Mouse (Mus musculus): ENCODE data around the gene Slc25a47. TPM values are rescaled to one million over a fixed set of nuclear protein-coding genes. Genes with fewer than 3 reads are reported as not detected.

Gene Slc25a47
- polyA plus RNA-seq, 1 experiment, result 1.2 TPM

- no peak overlapping the region for H3K4me3 ChIP-seq (replicated peaks)
- peaks cover 27% of the 10 kb centered on the region for H3K4me1 ChIP-seq
- no peak for TF ChIP-seq FLI1 (IDR thresholded peaks at IDR 0.05; ENCODE audit: low read length)
- TF ChIP-seq GATA1 (IDR thresholded peaks at IDR 0.05; ENCODE audit: borderline replicate concordance, low read length), result no peak
- H3K36me3 ChIP-seq (replicated peaks; ENCODE audit: low read length), result no peaks in the 10 kb centered on the region
- H3K9me3 ChIP-seq, result no peaks in the 10 kb centered on the region
- peaks cover 17% of the 10 kb centered on the region for H3K27me3 ChIP-seq (replicated peaks)
These were observed 17.0 kb downstream of the Slc25a47 start for GRCm38 (mm10) chr12:108852822-108853221.

- Histone ChIP-seq H3K4me3 (replicated peaks) (no peak overlapping the region), H3K9me3 (no peaks in the 10 kb centered on the region), H3K36me3 (replicated peaks; ENCODE audit: low read length) (peaks cover 18% of the 10 kb centered on the region), H3K4me1 (peaks cover 31% of the 10 kb centered on the region), H3K27me3 (replicated peaks) (peaks cover 13% of the 10 kb centered on the region)
- TF ChIP-seq GATA1 (IDR thresholded peaks at IDR 0.05; ENCODE audit: borderline replicate concordance, low read length), result no peak
- TF ChIP-seq FLI1 (IDR thresholded peaks at IDR 0.05; ENCODE audit: low read length), result no peak
These were observed 19.2 kb downstream of the Slc25a47 start for GRCm38 (mm10) chr12:108855081-108855480.

- H3K4me3 ChIP-seq (replicated peaks), result no peak overlapping the region
- no peaks in the 10 kb centered on the region for H3K9me3 ChIP-seq
- H3K27me3 ChIP-seq (replicated peaks), result peaks cover 9% of the 10 kb centered on the region
- TF ChIP-seq FLI1 (IDR thresholded peaks at IDR 0.05; ENCODE audit: low read length) (no peak), GATA1 (IDR thresholded peaks at IDR 0.05; ENCODE audit: borderline replicate concordance, low read length) (no peak)
- peaks cover 29% of the 10 kb centered on the region for H3K36me3 ChIP-seq (replicated peaks; ENCODE audit: low read length)
- peaks cover 21% of the 10 kb centered on the region for H3K4me1 ChIP-seq
These were observed 20.3 kb downstream of the Slc25a47 start for GRCm38 (mm10) chr12:108856186-108856585.

- no peaks in the 10 kb centered on the region for H3K9me3 ChIP-seq
- H3K36me3 ChIP-seq (replicated peaks; ENCODE audit: low read length), result peaks cover 38% of the 10 kb centered on the region
- H3K27me3 ChIP-seq (replicated peaks), result peaks cover 9% of the 10 kb centered on the region
These were observed 21.3 kb downstream of the Slc25a47 start for GRCm38 (mm10) chr12:108857109-108857508.

GRCm38 (mm10) chr12:108857589-108858184 lies 21.8 kb downstream of the Slc25a47 start:
- H3K4me3 ChIP-seq (replicated peaks), result no peak overlapping the region
- H3K36me3 ChIP-seq (replicated peaks; ENCODE audit: low read length), result peaks cover 44% of the 10 kb centered on the region
- peaks cover 9% of the 10 kb centered on the region for H3K27me3 ChIP-seq (replicated peaks)
- H3K9me3 ChIP-seq, result no peaks in the 10 kb centered on the region
- peaks cover 12% of the 10 kb centered on the region for H3K4me1 ChIP-seq
- TF ChIP-seq GATA1 (IDR thresholded peaks at IDR 0.05; ENCODE audit: borderline replicate concordance, low read length), result no peak
- no peak for TF ChIP-seq FLI1 (IDR thresholded peaks at IDR 0.05; ENCODE audit: low read length)

More at GRCm38 (mm10) chr12:108857109-108857508, 21.3 kb downstream of the Slc25a47 start:
- no peak for TF ChIP-seq GATA1 (IDR thresholded peaks at IDR 0.05; ENCODE audit: borderline replicate concordance, low read length)
- TF ChIP-seq FLI1 (IDR thresholded peaks at IDR 0.05; ENCODE audit: low read length), result no peak
- Histone ChIP-seq H3K4me1 (peaks cover 12% of the 10 kb centered on the region), H3K4me3 (replicated peaks) (no peak overlapping the region)

- Histone ChIP-seq H3K36me3 (replicated peaks; ENCODE audit: low read length) (peaks cover 52% of the 10 kb centered on the region), H3K4me1 (peaks cover 12% of the 10 kb centered on the region), H3K4me3 (replicated peaks) (no peak overlapping the region), H3K27me3 (replicated peaks) (peaks cover 6% of the 10 kb centered on the region), H3K9me3 (no peaks in the 10 kb centered on the region)
- TF ChIP-seq GATA1 (IDR thresholded peaks at IDR 0.05; ENCODE audit: borderline replicate concordance, low read length) (no peak), FLI1 (IDR thresholded peaks at IDR 0.05; ENCODE audit: low read length) (no peak)
These were observed 22.6 kb downstream of the Slc25a47 start for GRCm38 (mm10) chr12:108858486-108858885.

- Histone ChIP-seq H3K27me3 (replicated peaks) (no peaks in the 10 kb centered on the region), H3K9me3 (peaks cover 2% of the 10 kb centered on the region; the same call in 1 of the 2 replicates), H3K4me3 (replicated peaks) (no peak overlapping the region), H3K36me3 (replicated peaks; ENCODE audit: low read length) (peaks cover 100% of the 10 kb centered on the region), H3K4me1 (peaks cover 3% of the 10 kb centered on the region; the same call in 1 of the 2 replicates)
- TF ChIP-seq GATA1 (IDR thresholded peaks at IDR 0.05; ENCODE audit: borderline replicate concordance, low read length), result no peak
- TF ChIP-seq FLI1 (IDR thresholded peaks at IDR 0.05; ENCODE audit: low read length), result no peak
These were observed 29.2 kb downstream of the Slc25a47 start for GRCm38 (mm10) chr12:108865007-108865494.

GRCm38 (mm10) chr12:108869575-108869974 lies 33.7 kb downstream of the Slc25a47 start:
- Histone ChIP-seq H3K27me3 (replicated peaks) (no peaks in the 10 kb centered on the region), H3K4me1 (peaks cover 3% of the 10 kb centered on the region; the same call in 1 of the 2 replicates), H3K36me3 (replicated peaks; ENCODE audit: low read length) (peaks cover 95% of the 10 kb centered on the region), H3K4me3 (replicated peaks) (no peak overlapping the region), H3K9me3 (peaks cover 2% of the 10 kb centered on the region; the same call in 1 of the 2 replicates)
- TF ChIP-seq FLI1 (IDR thresholded peaks at IDR 0.05; ENCODE audit: low read length) (no peak), GATA1 (IDR thresholded peaks at IDR 0.05; ENCODE audit: borderline replicate concordance, low read length) (no peak)

- H3K36me3 ChIP-seq (replicated peaks; ENCODE audit: low read length), result peaks cover 95% of the 10 kb centered on the region
- peaks cover 2% of the 10 kb centered on the region; the same call in 1 of the 2 replicates for H3K9me3 ChIP-seq
- no peak for TF ChIP-seq FLI1 (IDR thresholded peaks at IDR 0.05; ENCODE audit: low read length)
- no peak for TF ChIP-seq GATA1 (IDR thresholded peaks at IDR 0.05; ENCODE audit: borderline replicate concordance, low read length)
- H3K4me1 ChIP-seq, result no peaks in the 10 kb centered on the region
- no peaks in the 10 kb centered on the region for H3K27me3 ChIP-seq (replicated peaks)
- H3K4me3 ChIP-seq (replicated peaks), result no peak overlapping the region
These were observed 37.3 kb downstream of the Slc25a47 start for GRCm38 (mm10) chr12:108873122-108873521.

- no peak for TF ChIP-seq FLI1 (IDR thresholded peaks at IDR 0.05; ENCODE audit: low read length)
- no peak for TF ChIP-seq GATA1 (IDR thresholded peaks at IDR 0.05; ENCODE audit: borderline replicate concordance, low read length)
- Histone ChIP-seq H3K36me3 (replicated peaks; ENCODE audit: low read length) (peaks cover 99% of the 10 kb centered on the region), H3K27me3 (replicated peaks) (no peaks in the 10 kb centered on the region), H3K9me3 (no peaks in the 10 kb centered on the region), H3K4me1 (peaks cover 12% of the 10 kb centered on the region), H3K4me3 (replicated peaks) (no peak overlapping the region)
These were observed 43.3 kb downstream of the Slc25a47 start for GRCm38 (mm10) chr12:108879138-108879537.
